Mouse (Mus musculus) bone marrow, adult 2 months (tissue): ENCODE data around the gene Tigd4. TPM values are rescaled to one million over a fixed set of nuclear protein-coding genes. Genes with fewer than 3 reads are reported as not detected.

Experiments
- H3K27ac ChIP-seq: fragments of 200-500 bp; 2 replicates; pipeline ENCODE4 v1.5.1; 2012; ENCODE audit warnings: low read depth, mild to moderate bottlenecking, control low read depth, inconsistent platforms, low read length; ENCODE audit not compliant: control insufficient read depth, poor library complexity, insufficient read depth
- H3K4me1 ChIP-seq: fragments of 200-500 bp; 2 replicates; pipeline ENCODE4 v1.6.1; 2011; ENCODE audit warnings: low read length; ENCODE audit not compliant: control insufficient read depth, insufficient read depth
- H3K4me3 ChIP-seq: fragments of 200-500 bp; replicated peaks from 2 replicates; pipeline ENCODE3; 2011; ENCODE audit warnings: mild to moderate bottlenecking, low read depth, low read length, control low read depth; ENCODE audit not compliant: control insufficient read depth
- CTCF ChIP-seq: fragments of 200-500 bp; IDR thresholded peaks from 2 replicates; pipeline ENCODE4 v1.5.1; 2011; ENCODE audit warnings: low read length, control low read depth; ENCODE audit not compliant: control insufficient read depth, insufficient read depth
- POLR2A ChIP-seq: fragments of 200-500 bp; IDR thresholded peaks from 2 replicates; pipeline ENCODE4 v1.6.1; 2011; ENCODE audit warnings: low read depth, mild to moderate bottlenecking, control low read depth, low read length, borderline replicate concordance; ENCODE audit not compliant: control insufficient read depth
- WGBS: fragments of 180-500 bp; shearing (Covaris S2); methylation state at CpG from one replicate; pipeline ENCODE4 v1.1.7; 2018; 5-methylcytosine and 5-hydroxymethylcytosine counted together
- polyA plus RNA-seq: library from polyadenylated mRNA; stranded (reverse); fragments of >200 nt; gene quantifications from 2 replicates; pipeline ENCODE4 v1.2.4, GENCODE M21; 2011; ENCODE audit warnings: low replicate concordance; ENCODE audit not compliant: missing spikeins, insufficient read depth, insufficient read length

The Tigd4 gene
- polyA plus RNA-seq, 1 experiment: not detected

DNA sequence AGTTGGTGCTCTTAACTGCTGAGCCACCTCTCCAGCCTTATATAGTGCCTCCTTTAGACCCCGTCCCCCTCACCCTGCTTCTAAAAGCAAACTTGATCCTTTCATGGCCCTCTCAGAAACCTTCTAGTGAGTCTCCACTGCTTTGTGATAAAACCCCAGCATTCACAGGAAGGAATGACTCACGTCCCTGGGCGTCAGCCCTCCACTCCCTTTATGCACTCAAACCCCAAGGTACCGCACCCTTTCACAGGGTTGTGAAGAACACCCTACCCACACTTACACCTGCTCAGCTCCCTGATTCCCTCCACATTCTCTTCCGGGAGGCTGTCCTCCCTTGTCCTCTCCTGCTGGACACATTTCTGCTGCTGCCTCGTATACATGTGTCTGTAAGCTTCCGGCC is 25.7 kb downstream of the Tigd4 start:
- no peak for TF ChIP-seq CTCF
- no peak for TF ChIP-seq POLR2A
- Histone ChIP-seq H3K4me1 (peaks cover 2% of the 10 kb centered on the region; the same call in 1 of the 2 replicates), H3K27ac (no peak overlapping the region), H3K4me3 (no peak overlapping the region)
- WGBS: 89% methylated on average over 7 of the region's 7 CpGs

DNA sequence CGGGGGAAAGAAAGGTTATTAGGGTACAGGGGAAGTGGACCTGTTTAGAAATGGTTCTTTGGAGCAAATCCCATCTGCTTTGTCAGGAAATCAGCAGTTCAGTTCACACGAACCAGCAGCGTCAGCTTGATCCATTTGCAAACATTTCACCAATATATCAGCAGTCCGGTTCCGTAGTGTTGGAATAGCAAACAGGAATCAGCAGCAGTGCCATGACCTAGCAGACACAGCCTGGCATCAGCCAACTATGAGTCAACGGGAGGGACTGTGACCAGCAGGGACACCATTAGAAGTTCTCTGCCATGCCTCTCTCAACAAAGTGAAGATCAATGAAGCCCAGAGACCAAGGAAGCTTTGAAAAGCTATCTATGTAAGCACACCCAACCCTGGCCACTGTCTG is 26.4 kb downstream of the Tigd4 start:
- H3K4me3 ChIP-seq: no peak overlapping the region
- peaks cover 2% of the 10 kb centered on the region; the same call in 1 of the 2 replicates for H3K4me1 ChIP-seq
- H3K27ac ChIP-seq: no peak overlapping the region
- WGBS: 86% methylated on average over 6 of the region's 6 CpGs
- no peak for TF ChIP-seq POLR2A
- TF ChIP-seq CTCF: no peak

GRCm38 (mm10) chr3:84622026-84622425 is 28.7 kb downstream of the Tigd4 start:
- H3K27ac ChIP-seq: no peak overlapping the region
- peaks cover 2% of the 10 kb centered on the region; the same call in 1 of the 2 replicates for H3K4me1 ChIP-seq
- WGBS: 7% methylated on average over 3 of the region's 3 CpGs
- no peak overlapping the region for H3K4me3 ChIP-seq
- TF ChIP-seq CTCF (no peak), POLR2A (no peak)

DNA sequence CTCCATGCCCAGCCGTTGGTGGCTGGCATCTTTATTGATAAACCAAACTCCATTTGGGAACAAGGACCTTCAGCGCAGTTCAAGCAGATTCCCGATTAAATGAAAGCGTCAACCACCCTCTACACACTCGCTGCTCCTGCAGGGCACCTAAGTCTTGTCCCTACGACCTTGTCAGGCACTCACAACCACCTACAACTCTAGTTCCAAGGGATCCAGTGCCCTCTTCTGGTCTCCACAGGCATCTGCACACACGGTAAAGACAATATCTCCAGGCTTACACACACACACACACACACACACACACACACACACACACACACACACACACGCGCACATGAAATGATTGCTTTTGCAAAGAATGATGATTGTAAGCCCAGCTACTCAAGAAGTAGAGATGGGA is 38.2 kb downstream of the Tigd4 start:
- Histone ChIP-seq H3K4me3 (no peak overlapping the region), H3K27ac (no peak overlapping the region), H3K4me1 (no peaks in the 10 kb centered on the region)
- no peak for TF ChIP-seq CTCF
- TF ChIP-seq POLR2A: no peak
- 86% methylated on average over 9 of the region's 9 CpGs for WGBS

- Histone ChIP-seq H3K4me1 (no peaks in the 10 kb centered on the region), H3K4me3 (no peak overlapping the region), H3K27ac (no peak overlapping the region)
- WGBS: 65% methylated on average over 6 of the region's 6 CpGs
- TF ChIP-seq CTCF (no peak), POLR2A (no peak)
Observed at GRCm38 (mm10) chr3:84637095-84637494, 43.7 kb downstream of the Tigd4 start.

- H3K4me1 ChIP-seq: no peaks in the 10 kb centered on the region
- TF ChIP-seq POLR2A (no peak), CTCF (no peak)
- no peak overlapping the region for H3K27ac ChIP-seq
- 42% methylated on average over 12 of the region's 12 CpGs for WGBS
- no peak overlapping the region for H3K4me3 ChIP-seq
Observed at GRCm38 (mm10) chr3:84637890-84638578, 44.7 kb downstream of the Tigd4 start.

DNA sequence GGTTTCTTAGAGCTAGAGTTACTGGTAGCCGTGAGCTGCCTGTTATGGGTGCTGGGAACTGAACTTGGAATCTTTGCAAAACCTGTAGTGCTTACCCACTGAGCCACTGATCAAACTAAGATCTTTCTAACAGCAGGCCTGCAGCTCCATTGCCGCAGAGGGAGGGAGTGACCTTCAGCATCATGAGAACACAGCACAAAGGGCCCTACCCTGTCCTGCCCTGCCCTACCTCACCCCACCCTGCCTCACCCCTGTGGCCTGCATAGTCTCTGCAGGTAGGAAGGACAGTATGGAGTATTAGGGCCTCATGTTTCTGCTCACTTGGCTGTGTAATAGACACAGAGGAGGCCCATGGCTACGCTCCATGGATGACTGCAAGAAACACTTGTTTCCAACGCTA is 45.5 kb downstream of the Tigd4 start:
- no peaks in the 10 kb centered on the region for H3K4me1 ChIP-seq
- TF ChIP-seq POLR2A: no peak
- no peak for TF ChIP-seq CTCF
- WGBS: 88% methylated on average over 4 of the region's 4 CpGs
- H3K27ac ChIP-seq: no peak overlapping the region
- H3K4me3 ChIP-seq: no peak overlapping the region

- 74% methylated on average over 11 of the region's 11 CpGs for WGBS
- Histone ChIP-seq H3K4me1 (no peaks in the 10 kb centered on the region), H3K4me3 (no peak overlapping the region), H3K27ac (no peak overlapping the region)
- TF ChIP-seq CTCF: no peak
Observed at GRCm38 (mm10) chr3:84639767-84640500, 46.6 kb downstream of the Tigd4 start.
